Mouse (Mus musculus) lung, embryonic 15.5 days (tissue): ENCODE measurements around the gene Elp1. TPM values are rescaled to one million over a fixed set of nuclear protein-coding genes. Genes with fewer than 3 reads are reported as not detected.

Experiments
- polyA plus RNA-seq: library from polyadenylated mRNA; unstranded; fragments of >200 nt; fragmentation: Nextera tagmentation; extraction: Ambion mirVana; gene quantifications from 2 replicates; pipeline ENCODE4 v1.2.1, GENCODE M21; 2015

Gene Elp1
- polyA plus RNA-seq, 1 experiment from 2014 or later, result 39.2 TPM

Other genes starting within 250 kb of the Elp1 start
- not detected in 2 replicates for gene Gm26657, start 62.3 kb downstream of the Elp1 start, polyA plus RNA-seq
- not detected in 2 replicates for gene Actl7b, start 60.9 kb downstream of the Elp1 start, polyA plus RNA-seq
- not detected in 2 replicates for gene Actl7a, start 58.9 kb downstream of the Elp1 start, polyA plus RNA-seq
- 15.0 and 15.6 TPM in 2 replicates for gene Fam206a, start within 50 bp of the Elp1 start, polyA plus RNA-seq
- 18.4 and 21.2 TPM in 2 replicates for gene Ctnnal1, start 62.9 kb upstream of the Elp1 start, polyA plus RNA-seq
- gene Tmem245, start 145.1 kb upstream of the Elp1 start, polyA plus RNA-seq, result 10.8 and 12.3 TPM in 2 replicates
- gene Frrs1l, start 188.1 kb upstream of the Elp1 start, polyA plus RNA-seq, result 2.2 TPM in 2 replicates